Mouse (Mus musculus): ENCODE measurements around the gene Nfe2. TPM values are rescaled to one million over a fixed set of nuclear protein-coding genes. Genes with fewer than 3 reads are reported as not detected.
"Not testable (repeated sequence)": the region's sequence is repeated elsewhere in the genome, so short reads cannot be mapped to it uniquely, and the experiment has no call there.

Gene Nfe2
- polyA plus RNA-seq, 1 experiment from 2014 or later: 89.1 TPM

GRCm38 (mm10) chr15:103248401-103249313 is 9.5 kb downstream of the Nfe2 start:
- ATAC-seq (no peak), DNase-seq (peak; percentile 29)
- H3K9me3 ChIP-seq (ENCODE audit: low read length): no peaks in the 10 kb centered on the region
- H3K9ac ChIP-seq (replicated peaks): no peak overlapping the region
- H3K4me2 ChIP-seq (ENCODE audit: low read depth, low read length): peak overlapping the region; percentile 38
- peaks cover 71% of the 10 kb centered on the region for H3K36me3 ChIP-seq (replicated peaks; ENCODE audit: insufficient read depth, low read length)
- no peak overlapping the region for H3K27ac ChIP-seq (ENCODE audit: low read depth)
- H3K4me1 ChIP-seq (ENCODE audit: insufficient read depth): peaks cover 26% of the 10 kb centered on the region
- WGBS (ENCODE audit: insufficient replicate concordance): 79% methylated on average over 28 of the region's 28 CpGs
- TF ChIP-seq EP300 (IDR thresholded peaks at IDR 0.05; ENCODE audit: low read depth): no peak
- no peak for TF ChIP-seq CTCF (IDR thresholded peaks at IDR 0.05; ENCODE audit: low read depth)
- no peak overlapping the region for H3K4me3 ChIP-seq (ENCODE audit: low read depth, low read length)
- H3K27me3 ChIP-seq (ENCODE audit: insufficient read depth, low read length): no peaks in the 10 kb centered on the region

- 0 out of 2 replicates have a peak overlapping the region, but pooled peaks have one; percentile 4 for H3K27ac ChIP-seq (ENCODE audit: low read depth)
- TF ChIP-seq CTCF (IDR thresholded peaks at IDR 0.05; ENCODE audit: low read depth): no peak
- no peak for TF ChIP-seq EP300 (IDR thresholded peaks at IDR 0.05; ENCODE audit: low read depth)
- no peak overlapping the region for H3K4me3 ChIP-seq (ENCODE audit: low read depth, low read length)
- no peaks in the 10 kb centered on the region for H3K27me3 ChIP-seq (ENCODE audit: insufficient read depth, low read length)
- DNase-seq (peak; percentile 17), ATAC-seq (no peak)
- no peaks in the 10 kb centered on the region for H3K9me3 ChIP-seq (ENCODE audit: low read length)
- H3K4me2 ChIP-seq (ENCODE audit: low read depth, low read length): peak overlapping the region; percentile 24
- peaks cover 25% of the 10 kb centered on the region for H3K4me1 ChIP-seq (ENCODE audit: insufficient read depth)
- H3K9ac ChIP-seq (replicated peaks): no peak overlapping the region
- peaks cover 78% of the 10 kb centered on the region for H3K36me3 ChIP-seq (replicated peaks; ENCODE audit: insufficient read depth, low read length)
Observed at GRCm38 (mm10) chr15:103247782-103248400, 10.3 kb downstream of the Nfe2 start.

- WGBS (ENCODE audit: insufficient replicate concordance): 76% methylated on average over 9 of the region's 9 CpGs
- 0 out of 2 replicates have a peak overlapping the region, but pooled peaks have one; percentile 4 for H3K27ac ChIP-seq (ENCODE audit: low read depth)
- no peak overlapping the region for H3K4me3 ChIP-seq (ENCODE audit: low read depth, low read length)
- 0 out of 2 replicates have a peak overlapping the region, but pooled peaks have one; percentile 24 for H3K4me2 ChIP-seq (ENCODE audit: low read depth, low read length)
- DNase-seq (peak; percentile 18), ATAC-seq (no peak)
- peaks cover 23% of the 10 kb centered on the region for H3K4me1 ChIP-seq (ENCODE audit: insufficient read depth)
- TF ChIP-seq CTCF (IDR thresholded peaks at IDR 0.05; ENCODE audit: low read depth) (no peak), EP300 (IDR thresholded peaks at IDR 0.05; ENCODE audit: low read depth) (no peak)
- no peaks in the 10 kb centered on the region for H3K9me3 ChIP-seq (ENCODE audit: low read length)
- H3K27me3 ChIP-seq (ENCODE audit: insufficient read depth, low read length): no peaks in the 10 kb centered on the region
- peaks cover 84% of the 10 kb centered on the region for H3K36me3 ChIP-seq (replicated peaks; ENCODE audit: insufficient read depth, low read length)
- no peak overlapping the region for H3K9ac ChIP-seq (replicated peaks)
Observed at GRCm38 (mm10) chr15:103247078-103247781, 11.0 kb downstream of the Nfe2 start.

GRCm38 (mm10) chr15:103245616-103246015 is 12.6 kb downstream of the Nfe2 start:
- 62% methylated on average over 6 of the region's 6 CpGs for WGBS (ENCODE audit: insufficient replicate concordance)
- Histone ChIP-seq H3K27ac (ENCODE audit: low read depth) (0 out of 2 replicates have a peak overlapping the region, but pooled peaks have one; percentile 29), H3K4me1 (ENCODE audit: insufficient read depth) (peaks cover 17% of the 10 kb centered on the region)

GRCm38 (mm10) chr15:103242885-103243284 is 15.3 kb downstream of the Nfe2 start:
- Histone ChIP-seq H3K4me2 (ENCODE audit: low read depth, low read length) (peak overlapping the region; percentile 83), H3K9ac (replicated peaks) (peak overlapping the region; percentile 66), H3K36me3 (replicated peaks; ENCODE audit: insufficient read depth, low read length) (peaks cover 61% of the 10 kb centered on the region), H3K4me1 (ENCODE audit: insufficient read depth) (peaks cover 12% of the 10 kb centered on the region), H3K27ac (ENCODE audit: low read depth) (no peak overlapping the region), H3K4me3 (ENCODE audit: low read depth, low read length) (peak overlapping the region; percentile 62), H3K9me3 (ENCODE audit: low read length) (no peaks in the 10 kb centered on the region), H3K27me3 (ENCODE audit: insufficient read depth, low read length) (no peaks in the 10 kb centered on the region)
- WGBS (ENCODE audit: insufficient replicate concordance): 52% methylated on average over 8 of the region's 8 CpGs
- peak; percentile 25 for DNase-seq
- no peak for TF ChIP-seq CTCF (IDR thresholded peaks at IDR 0.05; ENCODE audit: low read depth)
- TF ChIP-seq EP300 (IDR thresholded peaks at IDR 0.05; ENCODE audit: low read depth): no peak
- ATAC-seq: no peak

More at GRCm38 (mm10) chr15:103245616-103246015, 12.6 kb downstream of the Nfe2 start:
- peaks cover 85% of the 10 kb centered on the region for H3K36me3 ChIP-seq (replicated peaks; ENCODE audit: insufficient read depth, low read length)
- TF ChIP-seq CTCF (IDR thresholded peaks at IDR 0.05; ENCODE audit: low read depth): no peak
- no peak for TF ChIP-seq EP300 (IDR thresholded peaks at IDR 0.05; ENCODE audit: low read depth)
- ATAC-seq (no peak), DNase-seq (peak; percentile 34)
- no peak overlapping the region for H3K9ac ChIP-seq (replicated peaks)
- H3K4me3 ChIP-seq (ENCODE audit: low read depth, low read length): no peak overlapping the region
- H3K9me3 ChIP-seq (ENCODE audit: low read length): no peaks in the 10 kb centered on the region
- H3K4me2 ChIP-seq (ENCODE audit: low read depth, low read length): peak overlapping the region; percentile 30; the same call in 1 of the 2 replicates
- H3K27me3 ChIP-seq (ENCODE audit: insufficient read depth, low read length): no peaks in the 10 kb centered on the region

GRCm38 (mm10) chr15:103241071-103242018 is 16.9 kb downstream of the Nfe2 start:
- not testable (repeated sequence) for ATAC-seq; H3K27me3 ChIP-seq (ENCODE audit: insufficient read depth, low read length); DNase-seq; H3K9me3 ChIP-seq (ENCODE audit: low read length)
- H3K4me1 ChIP-seq (ENCODE audit: insufficient read depth): peaks cover 16% of the 10 kb centered on the region
- H3K4me3 ChIP-seq (ENCODE audit: low read depth, low read length): peak overlapping the region; percentile 62
- H3K27ac ChIP-seq (ENCODE audit: low read depth): peak overlapping the region; percentile 84
- peak overlapping the region; percentile 66 for H3K9ac ChIP-seq (replicated peaks)
- H3K4me2 ChIP-seq (ENCODE audit: low read depth, low read length): peak overlapping the region; percentile 83
- 3% methylated on average over 12 of the region's 12 CpGs for WGBS (ENCODE audit: insufficient replicate concordance)
- peaks cover 46% of the 10 kb centered on the region for H3K36me3 ChIP-seq (replicated peaks; ENCODE audit: insufficient read depth, low read length)

Measured in liver, postnatal 0 days (tissue).